Mouse (Mus musculus): ENCODE results near the gene Rab20.

DNA sequence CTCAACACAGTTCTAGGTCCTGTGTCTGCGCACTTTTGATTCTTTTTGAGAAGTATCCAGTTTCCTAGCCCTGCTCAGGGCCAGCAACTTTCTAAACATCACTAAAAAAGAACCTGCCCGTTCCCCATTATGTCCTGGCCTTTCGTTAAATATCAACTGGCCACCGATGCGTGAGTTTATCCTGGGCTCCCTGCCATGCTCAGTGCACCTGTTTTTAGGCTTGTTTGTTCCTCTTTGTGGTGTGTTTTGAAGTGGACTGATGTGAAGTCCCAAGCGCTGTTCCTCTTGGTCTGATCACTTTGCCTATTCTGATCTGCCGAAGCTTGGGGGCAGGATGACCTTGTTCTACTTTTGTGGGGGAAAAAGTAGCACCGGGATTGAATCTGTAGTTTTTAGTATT lies 7.2 kb downstream of the Rab20 start:
- TF ChIP-seq EP300 (optimal IDR thresholded peaks at IDR 0.05) (no peak), CTCF (IDR thresholded peaks at IDR 0.05; ENCODE audit: low read depth) (no peak)
